Mouse (Mus musculus) G1E (cell line): Measurements from ENCODE around the gene Uspl1. TPM values are rescaled to one million over a fixed set of nuclear protein-coding genes. Genes with fewer than 3 reads are reported as not detected.

ENCODE experiments used
- ATAC-seq: 2 replicates; pipeline ENCODE4 v1.8.0; 2016; ENCODE audit warnings: mild to moderate bottlenecking; ENCODE audit not compliant: insufficient number of reproducible peaks, poor library complexity, low FRiP score, severe bottlenecking; ENCODE audit errors: extremely low read depth
- DNase-seq: peaks from one replicate; pipeline ENCODE4 v3.0.0; 2012; ENCODE audit warnings: low spot score
- H3K27me3 ChIP-seq: 2 replicates; pipeline ENCODE4 v1.6.1; 2012; ENCODE audit warnings: mild to moderate bottlenecking, low read length, inconsistent platforms; ENCODE audit not compliant: insufficient read depth
- H3K36me3 ChIP-seq: replicated peaks from 2 replicates; pipeline ENCODE3; 2012; ENCODE audit warnings: mild to moderate bottlenecking, inconsistent platforms
- H3K4me1 ChIP-seq: 2 replicates; pipeline ENCODE4 v1.6.1; 2012; ENCODE audit warnings: low read depth, low read length, inconsistent platforms, mixed read lengths; ENCODE audit not compliant: insufficient read depth
- H3K4me3 ChIP-seq: 2 replicates; pipeline ENCODE4 v1.5.1; 2012; ENCODE audit warnings: low read depth, mild to moderate bottlenecking, inconsistent platforms, low read length, moderate library complexity, mixed read lengths
- H3K9me3 ChIP-seq: replicated peaks from 2 replicates; pipeline ENCODE4 v1.6.1; 2012; ENCODE audit warnings: inconsistent platforms
- CTCF ChIP-seq: IDR thresholded peaks from 2 replicates; pipeline ENCODE4 v1.5.1; 2012; ENCODE audit warnings: low read depth, low read length, inconsistent platforms, mixed read lengths
- GATA1 ChIP-seq: IDR thresholded peaks from 2 replicates; pipeline ENCODE4 v1.6.1; 2012; ENCODE audit warnings: borderline replicate concordance, low read length, inconsistent platforms, mixed read lengths
- GATA2 ChIP-seq: IDR thresholded peaks from 2 replicates; pipeline ENCODE4 v1.6.1; 2012; ENCODE audit warnings: low read depth, low read length, inconsistent platforms, borderline replicate concordance
- POLR2AphosphoS5 ChIP-seq: IDR thresholded peaks from 2 replicates; pipeline ENCODE4 v1.6.1; 2012; ENCODE audit warnings: low read depth, low read length, inconsistent platforms; ENCODE audit not compliant: insufficient replicate concordance
- TAL1 ChIP-seq: conservative IDR thresholded peaks from 2 replicates; pipeline ENCODE4 v1.6.1; 2012; ENCODE audit warnings: low read depth, low read length, inconsistent platforms, mixed read lengths
- polyA plus RNA-seq: library from polyadenylated mRNA; stranded (reverse); fragments of >175 nt; gene quantifications from 2 replicates; pipeline ENCODE4 v1.2.3, GENCODE M21; 2012
- total RNA-seq, 2 experiments: library from RNA; stranded (forward) in 1 of 2; stranded (reverse) in 1 of 2; fragments of 200-1000 nt in 1 of 2; fragments of >200 nt in 1 of 2; fragmentation: Nextera tagmentation in 1 of 2; gene quantifications; 2 replicates each; pipeline ENCODE4 v1.2.3; 2014 to 2017

The Uspl1 gene
- total and polyA plus RNA-seq, 3 experiments, result 4.9 to 115 (median 69.2) TPM

- Histone ChIP-seq H3K27me3 (no peaks in the 10 kb centered on the region), H3K4me3 (no peak overlapping the region), H3K4me1 (peaks cover 53% of the 10 kb centered on the region), H3K36me3 (peaks cover 88% of the 10 kb centered on the region), H3K9me3 (no peaks in the 10 kb centered on the region)
- DNase-seq (no peak), ATAC-seq (no peak)
- no peak for TF ChIP-seq GATA1
Measured at GRCm38 (mm10) chr5:149203796-149204375, 19.7 kb downstream of the Uspl1 start.

GRCm38 (mm10) chr5:149204822-149205221 is 20.7 kb downstream of the Uspl1 start:
- DNase-seq (no peak), ATAC-seq (no peak)
- TF ChIP-seq CTCF (no peak), TAL1 (no peak), GATA1 (no peak)
- no peak overlapping the region for H3K4me3 ChIP-seq
- H3K4me1 ChIP-seq, result peaks cover 49% of the 10 kb centered on the region
- peaks cover 88% of the 10 kb centered on the region for H3K36me3 ChIP-seq
- no peaks in the 10 kb centered on the region for H3K27me3 ChIP-seq
- H3K9me3 ChIP-seq, result no peaks in the 10 kb centered on the region

GRCm38 (mm10) chr5:149205265-149205664 is 21.1 kb downstream of the Uspl1 start:
- Histone ChIP-seq H3K27me3 (no peaks in the 10 kb centered on the region), H3K36me3 (peaks cover 91% of the 10 kb centered on the region), H3K4me1 (peaks cover 52% of the 10 kb centered on the region), H3K4me3 (no peak overlapping the region), H3K9me3 (no peaks in the 10 kb centered on the region)
- TF ChIP-seq TAL1, result no peak
- TF ChIP-seq POLR2AphosphoS5, result no peak
- TF ChIP-seq GATA1, result no peak
- no peak for TF ChIP-seq CTCF
- no peak for TF ChIP-seq GATA2
- ATAC-seq (no peak), DNase-seq (no peak)

- no peak for ATAC-seq
- H3K9me3 ChIP-seq, result no peaks in the 10 kb centered on the region
- TF ChIP-seq GATA2, result no peak
- TF ChIP-seq GATA1, result no peak
- no peak for TF ChIP-seq TAL1
- TF ChIP-seq POLR2AphosphoS5, result no peak
Measured at GRCm38 (mm10) chr5:149206286-149206685, 22.1 kb downstream of the Uspl1 start.

GRCm38 (mm10) chr5:149207661-149208060 is 23.5 kb downstream of the Uspl1 start:
- Histone ChIP-seq H3K4me1 (peaks cover 51% of the 10 kb centered on the region), H3K36me3 (peaks cover 93% of the 10 kb centered on the region), H3K4me3 (no peak overlapping the region), H3K9me3 (no peaks in the 10 kb centered on the region), H3K27me3 (no peaks in the 10 kb centered on the region)
- ATAC-seq (no peak), DNase-seq (no peak)
- no peak for TF ChIP-seq TAL1
- no peak for TF ChIP-seq POLR2AphosphoS5
- TF ChIP-seq CTCF, result no peak
- no peak for TF ChIP-seq GATA1
- no peak for TF ChIP-seq GATA2

More at GRCm38 (mm10) chr5:149206286-149206685, 22.1 kb downstream of the Uspl1 start:
- H3K27me3 ChIP-seq, result no peaks in the 10 kb centered on the region
- H3K4me3 ChIP-seq, result no peak overlapping the region
- peaks cover 93% of the 10 kb centered on the region for H3K36me3 ChIP-seq
- no peak for DNase-seq
- peaks cover 56% of the 10 kb centered on the region for H3K4me1 ChIP-seq

- Histone ChIP-seq H3K4me1 (peaks cover 43% of the 10 kb centered on the region), H3K4me3 (no peak overlapping the region), H3K9me3 (no peaks in the 10 kb centered on the region), H3K36me3 (peaks cover 93% of the 10 kb centered on the region), H3K27me3 (no peaks in the 10 kb centered on the region)
- DNase-seq, result no peak
- ATAC-seq, result no peak
- TF ChIP-seq CTCF (no peak), GATA1 (no peak), POLR2AphosphoS5 (no peak), TAL1 (no peak), GATA2 (no peak)
Measured at GRCm38 (mm10) chr5:149208776-149209175, 24.6 kb downstream of the Uspl1 start.

- Histone ChIP-seq H3K27me3 (no peaks in the 10 kb centered on the region), H3K9me3 (no peaks in the 10 kb centered on the region), H3K4me3 (no peak overlapping the region), H3K4me1 (peaks cover 38% of the 10 kb centered on the region), H3K36me3 (peaks cover 93% of the 10 kb centered on the region)
- DNase-seq (no peak), ATAC-seq (no peak)
- no peak for TF ChIP-seq TAL1
- no peak for TF ChIP-seq CTCF
- TF ChIP-seq GATA2, result no peak
Measured at GRCm38 (mm10) chr5:149209328-149209727, 25.2 kb downstream of the Uspl1 start.
